Mouse (Mus musculus): ENCODE results near the gene Tmod1.

- no peak for TF ChIP-seq EP300 (IDR thresholded peaks at IDR 0.05; ENCODE audit: low read depth)
- no peak for TF ChIP-seq CTCF (IDR thresholded peaks at IDR 0.05; ENCODE audit: low read depth)
Observed at GRCm38 (mm10) chr4:46110084-46110483, 71.3 kb downstream of the Tmod1 start.
